Mouse (Mus musculus) G1E (cell line): Measurements from ENCODE around the gene Bglap2. TPM values are rescaled to one million over a fixed set of nuclear protein-coding genes. Genes with fewer than 3 reads are reported as not detected.

Experiments
- ATAC-seq: 2 replicates; pipeline ENCODE4 v1.8.0; 2016; ENCODE audit warnings: mild to moderate bottlenecking; ENCODE audit not compliant: insufficient number of reproducible peaks, poor library complexity, low FRiP score, severe bottlenecking; ENCODE audit errors: extremely low read depth
- DNase-seq: peaks from one replicate; pipeline ENCODE4 v3.0.0; 2012; ENCODE audit warnings: low spot score
- H3K27me3 ChIP-seq: 2 replicates; pipeline ENCODE4 v1.6.1; 2012; ENCODE audit warnings: mild to moderate bottlenecking, low read length, inconsistent platforms; ENCODE audit not compliant: insufficient read depth
- H3K36me3 ChIP-seq: replicated peaks from 2 replicates; pipeline ENCODE3; 2012; ENCODE audit warnings: mild to moderate bottlenecking, inconsistent platforms
- H3K4me1 ChIP-seq: 2 replicates; pipeline ENCODE4 v1.6.1; 2012; ENCODE audit warnings: low read depth, low read length, inconsistent platforms, mixed read lengths; ENCODE audit not compliant: insufficient read depth
- H3K4me3 ChIP-seq: 2 replicates; pipeline ENCODE4 v1.5.1; 2012; ENCODE audit warnings: low read depth, mild to moderate bottlenecking, inconsistent platforms, low read length, moderate library complexity, mixed read lengths
- H3K9me3 ChIP-seq: replicated peaks from 2 replicates; pipeline ENCODE4 v1.6.1; 2012; ENCODE audit warnings: inconsistent platforms
- CTCF ChIP-seq: IDR thresholded peaks from 2 replicates; pipeline ENCODE4 v1.5.1; 2012; ENCODE audit warnings: low read depth, low read length, inconsistent platforms, mixed read lengths
- GATA1 ChIP-seq: IDR thresholded peaks from 2 replicates; pipeline ENCODE4 v1.6.1; 2012; ENCODE audit warnings: borderline replicate concordance, low read length, inconsistent platforms, mixed read lengths
- GATA2 ChIP-seq: IDR thresholded peaks from 2 replicates; pipeline ENCODE4 v1.6.1; 2012; ENCODE audit warnings: low read depth, low read length, inconsistent platforms, borderline replicate concordance
- POLR2AphosphoS5 ChIP-seq: IDR thresholded peaks from 2 replicates; pipeline ENCODE4 v1.6.1; 2012; ENCODE audit warnings: low read depth, low read length, inconsistent platforms; ENCODE audit not compliant: insufficient replicate concordance
- TAL1 ChIP-seq: conservative IDR thresholded peaks from 2 replicates; pipeline ENCODE4 v1.6.1; 2012; ENCODE audit warnings: low read depth, low read length, inconsistent platforms, mixed read lengths
- polyA plus RNA-seq: library from polyadenylated mRNA; stranded (reverse); fragments of >175 nt; gene quantifications from 2 replicates; pipeline ENCODE4 v1.2.3, GENCODE M21; 2012
- total RNA-seq, 2 experiments: library from RNA; stranded (forward) in 1 of 2; stranded (reverse) in 1 of 2; fragments of 200-1000 nt in 1 of 2; fragments of >200 nt in 1 of 2; fragmentation: Nextera tagmentation in 1 of 2; gene quantifications; 2 replicates each; pipeline ENCODE4 v1.2.3; 2014 to 2017

The Bglap2 gene
- total and polyA plus RNA-seq, 3 experiments = not detected

GRCm38 (mm10) chr3:88338316-88338715, 40.2 kb downstream of the Bglap2 start:
- TF ChIP-seq GATA2 (no peak), TAL1 (peak; percentile 60)
- Histone ChIP-seq H3K4me1 (peaks cover 67% of the 10 kb centered on the region), H3K9me3 (no peaks in the 10 kb centered on the region), H3K4me3 (no peak overlapping the region), H3K36me3 (peaks cover 54% of the 10 kb centered on the region), H3K27me3 (no peaks in the 10 kb centered on the region)
- DNase-seq = no peak
- peak; percentile 58 for ATAC-seq

- H3K4me1 ChIP-seq = peaks cover 63% of the 10 kb centered on the region
- H3K36me3 ChIP-seq = peaks cover 54% of the 10 kb centered on the region
- DNase-seq = peak; percentile 35
- TF ChIP-seq TAL1 (no peak), GATA2 (no peak), CTCF (no peak), POLR2AphosphoS5 (no peak), GATA1 (no peak)
- no peak; the same call in 1 of the 2 replicates for ATAC-seq
- H3K9me3 ChIP-seq = no peaks in the 10 kb centered on the region
- H3K27me3 ChIP-seq = no peaks in the 10 kb centered on the region
- peak overlapping the region; percentile 86 for H3K4me3 ChIP-seq
These were observed 41.0 kb downstream of the Bglap2 start for GRCm38 (mm10) chr3:88337367-88338020.

GRCm38 (mm10) chr3:88336058-88337013, 42.2 kb downstream of the Bglap2 start, which contains the start of the genes Tmem79 and Smg5:
Gene Tmem79 (minus strand): TSS chr3:88336148.
Gene Smg5 (plus strand): TSS chr3:88336260.
- Histone ChIP-seq H3K27me3 (no peaks in the 10 kb centered on the region), H3K4me3 (peak within 1 kb of the TSS; percentile 86), H3K9me3 (no peaks in the 10 kb centered on the region), H3K4me1 (peaks cover 54% of the 10 kb centered on the region), H3K36me3 (peaks cover 47% of the 10 kb centered on the region)
- peak; percentile 64 for ATAC-seq
- no peak for TF ChIP-seq GATA2
- no peak for TF ChIP-seq GATA1
- no peak for TF ChIP-seq POLR2AphosphoS5
- no peak for TF ChIP-seq CTCF
- TF ChIP-seq TAL1 = no peak
- peak; percentile 95 for DNase-seq

GRCm38 (mm10) chr3:88335436-88336053, 43.0 kb downstream of the Bglap2 start:
- DNase-seq (no peak), ATAC-seq (no peak)
- Histone ChIP-seq H3K36me3 (peaks cover 44% of the 10 kb centered on the region), H3K4me3 (peak overlapping the region; percentile 86), H3K9me3 (no peaks in the 10 kb centered on the region), H3K27me3 (no peaks in the 10 kb centered on the region), H3K4me1 (peaks cover 48% of the 10 kb centered on the region)
- TF ChIP-seq GATA2 (no peak), TAL1 (no peak), GATA1 (no peak), POLR2AphosphoS5 (no peak), CTCF (no peak)

GRCm38 (mm10) chr3:88334902-88335435, 43.5 kb downstream of the Bglap2 start:
- no peak for ATAC-seq
- TF ChIP-seq CTCF = no peak
- TF ChIP-seq GATA2 = no peak
- no peak for TF ChIP-seq GATA1
- TF ChIP-seq POLR2AphosphoS5 = no peak
- TF ChIP-seq TAL1 = no peak
- Histone ChIP-seq H3K27me3 (no peaks in the 10 kb centered on the region), H3K4me3 (peak overlapping the region; percentile 86), H3K9me3 (no peaks in the 10 kb centered on the region), H3K36me3 (peaks cover 47% of the 10 kb centered on the region), H3K4me1 (peaks cover 46% of the 10 kb centered on the region)
- DNase-seq = no peak
